21 mouse cellular contexts compared by ENCODE assay signal in genomic region chr3:102096366-102096765, GRCm38 (mm10). TPM values are rescaled to one million over a fixed set of nuclear protein-coding genes. Genes with fewer than 3 reads are reported as not detected.
DNase-seq lines count a peak whose midpoint lies in the region; ATAC-seq and TF ChIP-seq lines count a peak whose summit lies in the region.
"Had no signal": no experiment of that assay in that cellular context is flagged by ENCODE, and none has a peak within 500 bp of the region (broad histone marks: within the 10 kb centered on the region; RNA-seq: fewer than 3 reads in every experiment).

No protein-coding gene starts in this region.

- TF ChIP-seq EP300 in stomach, postnatal 0 days (optimal IDR thresholded peaks at IDR 0.05), result no peak

- no peaks in the 10 kb centered on the region for H3K9me3 ChIP-seq in forebrain, postnatal 0 days (ENCODE audit: low read length)
- no peaks in the 10 kb centered on the region for H3K9me3 ChIP-seq in forebrain, embryonic 12.5 days
- H3K9me3 ChIP-seq in hindbrain, postnatal 0 days (ENCODE audit: low read length), result no peaks in the 10 kb centered on the region
- no peaks in the 10 kb centered on the region for H3K9me3 ChIP-seq in hindbrain, embryonic 12.5 days (replicated peaks)
- H3K9me3 ChIP-seq in stomach, embryonic 16.5 days (replicated peaks; ENCODE audit: control insufficient read depth, low read length), result no peaks in the 10 kb centered on the region
- H3K9me3 ChIP-seq in stomach, postnatal 0 days (ENCODE audit: control insufficient read depth, low read length), result no peaks in the 10 kb centered on the region
- H3K9me3 ChIP-seq: embryonic facial prominence, embryonic 12.5 days; G1E had no signal

- DNase-seq in cerebellum, postnatal 10 days, result peak; percentile 86 to 93
- DNase-seq in cerebellum, postnatal 36 days, result no peak
- DNase-seq in forebrain, postnatal 0 days, result peak; percentile 15
- DNase-seq in hindbrain, postnatal 0 days (ENCODE audit: low spot score), result peak; percentile 47
- no peak for DNase-seq in stomach, postnatal 0 days (ENCODE audit: low spot score)
- DNase-seq: adrenal gland, adult 8-10 months; B cell, adult 2 months; cerebellum, adult 9-10 months; gastrocnemius, postnatal 14 days; heart, postnatal 14 days; kidney, adult 11 months; kidney, adult 9 months had no signal

- no peaks in the 10 kb centered on the region; the same call in 1 of the 2 replicates for H3K27me3 ChIP-seq in forebrain, postnatal 0 days (ENCODE audit: insufficient read depth, low read length)
- peaks cover 4% of the 10 kb centered on the region; the same call in 1 of the 2 replicates for H3K27me3 ChIP-seq in forebrain, embryonic 12.5 days
- H3K27me3 ChIP-seq in hindbrain, postnatal 0 days (ENCODE audit: insufficient read depth, low read length), result no peaks in the 10 kb centered on the region
- no peaks in the 10 kb centered on the region; the same call in 1 of the 2 replicates for H3K27me3 ChIP-seq in hindbrain, embryonic 12.5 days
- H3K27me3 ChIP-seq in stomach, embryonic 16.5 days (ENCODE audit: control insufficient read depth, insufficient read depth, low read length), result no peaks in the 10 kb centered on the region
- H3K27me3 ChIP-seq in stomach, postnatal 0 days (ENCODE audit: control insufficient read depth, insufficient read depth, low read length), result no peaks in the 10 kb centered on the region
- H3K27me3 ChIP-seq: embryonic facial prominence, embryonic 12.5 days had no signal

- ATAC-seq in forebrain, postnatal 0 days, result peak; percentile 12; the same call in 1 of the 2 replicates
- no peak for ATAC-seq in forebrain, embryonic 12.5 days (ENCODE audit: low FRiP score)
- 0 out of 2 replicates have a peak, but pooled peaks have one; percentile 63 for ATAC-seq in hindbrain, postnatal 0 days
- no peak for ATAC-seq in hindbrain, embryonic 12.5 days (ENCODE audit: low FRiP score)
- ATAC-seq in stomach, embryonic 16.5 days (ENCODE audit: insufficient read depth, low FRiP score), result no peak
- no peak for ATAC-seq in stomach, postnatal 0 days (ENCODE audit: low FRiP score, low TSS enrichment)
- ATAC-seq: CD4-positive, CD25-positive, alpha-beta regulatory T cell, adult 4 months had no signal

- H3K27ac ChIP-seq in forebrain, postnatal 0 days (ENCODE audit: low read depth, low read length), result no peak overlapping the region
- no peak overlapping the region for H3K27ac ChIP-seq in forebrain, embryonic 12.5 days
- H3K27ac ChIP-seq in hindbrain, postnatal 0 days, result no peak overlapping the region
- H3K27ac ChIP-seq in hindbrain, embryonic 12.5 days, result no peak overlapping the region
- 0 out of 2 replicates have a peak overlapping the region, but pooled peaks have one; percentile 4 for H3K27ac ChIP-seq in stomach, embryonic 16.5 days (ENCODE audit: low read length)
- no peak overlapping the region for H3K27ac ChIP-seq in stomach, postnatal 0 days (replicated peaks)
- H3K27ac ChIP-seq: embryonic facial prominence, embryonic 12.5 days; hindbrain, embryonic 14.5 days had no signal

- H3K9ac ChIP-seq in forebrain, postnatal 0 days, result no peak overlapping the region
- H3K9ac ChIP-seq in forebrain, embryonic 12.5 days, result no peak overlapping the region
- H3K9ac ChIP-seq in hindbrain, postnatal 0 days (replicated peaks; ENCODE audit: low read length), result no peak overlapping the region
- no peak overlapping the region for H3K9ac ChIP-seq in hindbrain, embryonic 12.5 days
- H3K9ac ChIP-seq in stomach, embryonic 16.5 days (ENCODE audit: low read length), result no peak overlapping the region
- no peak overlapping the region for H3K9ac ChIP-seq in stomach, postnatal 0 days (ENCODE audit: low read length)
- H3K9ac ChIP-seq: embryonic facial prominence, embryonic 12.5 days; hindbrain, embryonic 14.5 days had no signal

- no peak for TF ChIP-seq CTCF in forebrain, postnatal 0 days (IDR thresholded peaks at IDR 0.05; ENCODE audit: low read depth)
- TF ChIP-seq CTCF in hindbrain, postnatal 0 days (IDR thresholded peaks at IDR 0.05; ENCODE audit: low read depth), result no peak
- no peak for TF ChIP-seq CTCF in stomach, postnatal 0 days (IDR thresholded peaks at IDR 0.05; ENCODE audit: low read depth)

- no peak overlapping the region for H3K4me3 ChIP-seq in forebrain, postnatal 0 days (ENCODE audit: low read depth, low read length)
- no peak overlapping the region for H3K4me3 ChIP-seq in forebrain, embryonic 12.5 days (replicated peaks)
- H3K4me3 ChIP-seq in hindbrain, postnatal 0 days (ENCODE audit: low read length), result no peak overlapping the region
- H3K4me3 ChIP-seq in hindbrain, embryonic 12.5 days, result no peak overlapping the region
- no peak overlapping the region for H3K4me3 ChIP-seq in stomach, embryonic 16.5 days (replicated peaks; ENCODE audit: low read length)
- no peak overlapping the region for H3K4me3 ChIP-seq in stomach, postnatal 0 days (ENCODE audit: low read depth, low read length)
- H3K4me3 ChIP-seq: embryonic facial prominence, embryonic 12.5 days had no signal

- no peaks in the 10 kb centered on the region for H3K36me3 ChIP-seq in forebrain, postnatal 0 days (ENCODE audit: insufficient read depth)
- H3K36me3 ChIP-seq in forebrain, embryonic 12.5 days (replicated peaks), result no peaks in the 10 kb centered on the region
- H3K36me3 ChIP-seq in hindbrain, postnatal 0 days (ENCODE audit: insufficient read depth, low read length), result no peaks in the 10 kb centered on the region
- no peaks in the 10 kb centered on the region for H3K36me3 ChIP-seq in hindbrain, embryonic 12.5 days
- H3K36me3 ChIP-seq in stomach, embryonic 16.5 days (ENCODE audit: control insufficient read depth, insufficient read depth, low read length), result no peaks in the 10 kb centered on the region
- H3K36me3 ChIP-seq in stomach, postnatal 0 days (ENCODE audit: control insufficient read depth, insufficient read depth, low read length), result no peaks in the 10 kb centered on the region
- H3K36me3 ChIP-seq: embryonic facial prominence, embryonic 12.5 days; G1E had no signal

- H3K4me2 ChIP-seq in forebrain, postnatal 0 days (ENCODE audit: low read depth), result no peak overlapping the region
- no peak overlapping the region for H3K4me2 ChIP-seq in forebrain, embryonic 12.5 days
- H3K4me2 ChIP-seq in hindbrain, postnatal 0 days (ENCODE audit: low read depth, low read length), result no peak overlapping the region
- H3K4me2 ChIP-seq in hindbrain, embryonic 12.5 days (replicated peaks), result no peak overlapping the region
- no peak overlapping the region for H3K4me2 ChIP-seq in stomach, embryonic 16.5 days (ENCODE audit: low read depth, low read length)
- no peak overlapping the region for H3K4me2 ChIP-seq in stomach, postnatal 0 days (replicated peaks; ENCODE audit: low read depth)
- H3K4me2 ChIP-seq: embryonic facial prominence, embryonic 12.5 days; hindbrain, embryonic 14.5 days had no signal

- no peaks in the 10 kb centered on the region for H3K4me1 ChIP-seq in forebrain, postnatal 0 days (ENCODE audit: insufficient read depth)
- H3K4me1 ChIP-seq in forebrain, embryonic 12.5 days, result no peaks in the 10 kb centered on the region
- H3K4me1 ChIP-seq in hindbrain, postnatal 0 days (ENCODE audit: insufficient read depth, low read length), result peaks cover 9% of the 10 kb centered on the region; the same call in 1 of the 2 replicates
- no peaks in the 10 kb centered on the region for H3K4me1 ChIP-seq in hindbrain, embryonic 12.5 days
- H3K4me1 ChIP-seq in stomach, embryonic 16.5 days (ENCODE audit: control insufficient read depth, insufficient read depth, low read length), result no peaks in the 10 kb centered on the region
- no peaks in the 10 kb centered on the region for H3K4me1 ChIP-seq in stomach, postnatal 0 days (replicated peaks; ENCODE audit: control insufficient read depth, insufficient read depth)
- H3K4me1 ChIP-seq: embryonic facial prominence, embryonic 12.5 days had no signal

- WGBS in forebrain, postnatal 0 days, result 77% methylated on average over 8 of the region's 8 CpGs
- WGBS in forebrain, embryonic 12.5 days, result 92% methylated on average over 8 of the region's 8 CpGs
- WGBS in hindbrain, postnatal 0 days, result 59% methylated on average over 8 of the region's 8 CpGs
- whole genome bisulfite sequencing in hindbrain, embryonic 12.5 days, result 90% methylated on average over 8 of the region's 8 CpGs
- 89% methylated on average over 8 of the region's 8 CpGs for WGBS in stomach, embryonic 16.5 days
- 87% methylated on average over 8 of the region's 8 CpGs for WGBS in stomach, postnatal 0 days

RNA-seq across cellular contexts. Expression of gene Casq2, which starts 10.2 kb away (rescaled TPM):
- 2.3 and 5.3 TPM in 2 replicates for total RNA-seq in forebrain, postnatal 0 days (2014; rRNA removed)
- polyA plus RNA-seq in forebrain, postnatal 0 days (2015; fragmentation: Nextera tagmentation; extraction: Ambion mirVana), result 0.59 and 1.1 TPM in 2 replicates
- polyA plus RNA-seq in forebrain, embryonic 12.5 days (2016; fragmentation: Nextera tagmentation; extraction: Ambion mirVana), result 0.08 and 0.41 TPM in 2 replicates
- total RNA-seq in hindbrain, postnatal 0 days (2014; rRNA removed), result 1.4 and 2.0 TPM in 2 replicates
- polyA plus RNA-seq in hindbrain, postnatal 0 days (2015; fragmentation: Nextera tagmentation; extraction: Ambion mirVana), result 0.56 and 0.92 TPM in 2 replicates
- 1.1 and 5.9 TPM in 2 replicates for polyA plus RNA-seq in hindbrain, embryonic 12.5 days (2016; fragmentation: Nextera tagmentation; extraction: Ambion mirVana)
- polyA plus RNA-seq in stomach, embryonic 16.5 days (2015; fragmentation: Nextera tagmentation; extraction: Ambion mirVana), result 3.9 and 45.9 TPM in 2 replicates
- polyA plus RNA-seq in stomach, postnatal 0 days (2015; fragmentation: Nextera tagmentation; extraction: Ambion mirVana), result 2.5 and 2.6 TPM in 2 replicates
- total RNA-seq: hematopoietic stem cell, adult 5-6 weeks had no signal
- polyA plus RNA-seq: CD4-positive, CD25-positive, alpha-beta regulatory T cell, adult 4 months; forebrain, embryonic 11.5 days; G1E had no signal

Comparison
In these comparisons a context has a peak if more than half of its experiments do, and no peak if none do; other contexts are left out.
1. DNase-seq: peak in cerebellum, postnatal 10 days (2 of 2), forebrain, postnatal 0 days (single experiment) and hindbrain, postnatal 0 days (single experiment); none in cerebellum, postnatal 36 days (0 of 2) and stomach, postnatal 0 days (single experiment).
2. ATAC-seq: peak in forebrain, postnatal 0 days (single experiment) and hindbrain, postnatal 0 days (single experiment); none in forebrain, embryonic 12.5 days (single experiment), hindbrain, embryonic 12.5 days (single experiment), stomach, embryonic 16.5 days (single experiment) and stomach, postnatal 0 days (single experiment).